Mouse (Mus musculus) midbrain, embryonic 11.5 days (tissue): ENCODE measurements at regions not wholly inside any gene's neighbourhood (a gene's known extent, or its start where the extent isn't known, plus 50 kb on each side); places are given as distances from the start of the nearest gene placed in this dataset.
"Not testable (repeated sequence)": the region's sequence is repeated elsewhere in the genome, so short reads cannot be mapped to it uniquely, and the experiment has no call there.

ENCODE experiments used
- ATAC-seq: fragments of 200-750 bp; cut with Nextera tagmentation; 2 replicates; pipeline ENCODE4 v1.8.0; 2017; ENCODE audit warnings: moderate TSS enrichment, moderate library complexity; ENCODE audit not compliant: low FRiP score
- DNase-seq: peaks from one replicate; pipeline ENCODE4 v3.0.0; 2015; ENCODE audit warnings: low spot score; ENCODE audit errors: missing footprints
- H3K27ac ChIP-seq: fragments of 300-500 bp; sonication (generic); 2 replicates; pipeline ENCODE4 v1.5.1; 2014; ENCODE audit warnings: low read depth, low read length
- H3K27me3 ChIP-seq: fragments of 300-500 bp; sonication (generic); 2 replicates; pipeline ENCODE4 v1.6.1; 2014; ENCODE audit warnings: mild to moderate bottlenecking, low read length, moderate library complexity, mixed read lengths; ENCODE audit not compliant: control insufficient read depth, insufficient read depth
- H3K36me3 ChIP-seq: fragments of 300-500 bp; sonication (generic); 2 replicates; pipeline ENCODE4 v1.6.1; 2014; ENCODE audit warnings: mild to moderate bottlenecking, low read length, moderate library complexity, mixed read lengths; ENCODE audit not compliant: control insufficient read depth, insufficient read depth
- H3K4me1 ChIP-seq: fragments of 300-500 bp; sonication (generic); 2 replicates; pipeline ENCODE4 v1.6.1; 2014; ENCODE audit warnings: low read length; ENCODE audit not compliant: control insufficient read depth, insufficient read depth
- H3K4me2 ChIP-seq: fragments of 300-500 bp; sonication (generic); 2 replicates; pipeline ENCODE4 v1.6.1; 2014; ENCODE audit warnings: mild to moderate bottlenecking, moderate library complexity
- H3K4me3 ChIP-seq: fragments of 300-500 bp; sonication (generic); 2 replicates; pipeline ENCODE4 v1.5.1; 2014; ENCODE audit warnings: low read depth, low read length
- H3K9ac ChIP-seq: fragments of 300-500 bp; sonication (generic); 2 replicates; pipeline ENCODE4 v1.6.1; 2014; ENCODE audit warnings: low read length
- H3K9me3 ChIP-seq: fragments of 300-500 bp; sonication (generic); 2 replicates; pipeline ENCODE4 v1.6.1; 2016; ENCODE audit warnings: low read length; ENCODE audit not compliant: control insufficient read depth
- WGBS: fragments of 180-500 bp; shearing (Covaris S2); extraction: QIAGEN DNeasy Blood & Tissue Kit; methylation state at CpG from one replicate; pipeline ENCODE4 v1.1.7; 2014; 5-methylcytosine and 5-hydroxymethylcytosine counted together

DNA sequence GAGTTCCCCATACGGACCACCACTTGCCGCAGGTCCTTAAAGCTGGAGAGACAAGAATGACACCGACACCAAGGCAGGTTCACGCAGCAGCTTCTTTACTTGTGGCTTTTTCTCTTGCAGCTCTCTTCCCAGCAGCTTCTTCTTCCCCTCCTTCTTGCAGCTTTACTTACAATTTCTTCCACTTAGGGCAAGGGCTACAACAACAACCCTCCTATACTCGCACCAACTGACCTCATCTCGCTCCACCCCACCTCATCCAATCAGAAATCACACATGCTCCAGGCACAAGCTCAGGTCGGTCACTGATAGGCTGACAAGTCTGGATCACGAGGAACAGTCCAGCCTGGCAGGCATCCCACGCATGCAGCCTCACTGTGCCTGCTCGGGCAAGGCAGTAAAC is 1402.4 kb upstream of the 1700008P02Rik start:
- Histone ChIP-seq H3K9ac (no peak overlapping the region), H3K9me3 (no peaks in the 10 kb centered on the region), H3K27me3 (no peaks in the 10 kb centered on the region), H3K4me3 (no peak overlapping the region), H3K4me1 (no peaks in the 10 kb centered on the region), H3K36me3 (no peaks in the 10 kb centered on the region), H3K4me2 (no peak overlapping the region), H3K27ac (no peak overlapping the region)
- WGBS: 91% methylated on average over 10 of the region's 10 CpGs
- DNase-seq (no peak), ATAC-seq (no peak)

DNA sequence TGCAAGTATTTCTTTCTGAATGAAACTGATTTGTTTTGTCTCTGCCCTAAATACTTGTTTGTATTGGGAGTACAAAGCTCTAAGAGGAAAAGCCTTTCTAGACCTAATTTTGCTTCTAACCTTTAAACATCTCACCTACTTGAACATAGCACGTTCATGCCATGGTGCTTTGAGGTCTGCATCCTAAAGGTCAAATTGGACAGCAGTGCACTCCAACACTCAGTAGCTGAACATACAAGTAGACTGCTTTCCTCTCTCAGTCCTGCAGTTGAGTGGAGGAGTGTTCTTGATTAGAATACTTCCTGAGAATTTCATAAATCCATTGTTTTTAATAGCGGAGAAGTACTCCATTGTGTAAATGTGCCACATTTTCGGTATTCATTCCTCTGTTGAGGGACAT is 1397.2 kb upstream of the 1700008P02Rik start:
- Histone ChIP-seq H3K9ac (no peak overlapping the region), H3K36me3 (no peaks in the 10 kb centered on the region), H3K4me3 (no peak overlapping the region), H3K27me3 (no peaks in the 10 kb centered on the region), H3K9me3 (no peaks in the 10 kb centered on the region), H3K4me1 (no peaks in the 10 kb centered on the region), H3K27ac (peak overlapping the region; percentile 36; the same call in 1 of the 2 replicates), H3K4me2 (no peak overlapping the region)
- DNase-seq: no peak
- 0 out of 2 replicates have a peak, but pooled peaks have one; percentile 23 for ATAC-seq
- 81% methylated on average over 3 of the region's 3 CpGs for WGBS

GRCm38 (mm10) chr3:8016945-8017344 is 1396.7 kb upstream of the 1700008P02Rik start:
- ATAC-seq: peak; percentile 96
- Histone ChIP-seq H3K4me1 (no peaks in the 10 kb centered on the region), H3K9ac (no peak overlapping the region), H3K4me3 (no peak overlapping the region), H3K36me3 (no peaks in the 10 kb centered on the region), H3K27ac (no peak overlapping the region), H3K27me3 (no peaks in the 10 kb centered on the region), H3K4me2 (no peak overlapping the region), H3K9me3 (no peaks in the 10 kb centered on the region)
- no peak for DNase-seq

GRCm38 (mm10) chr3:8009966-8010365 is 1389.7 kb upstream of the 1700008P02Rik start:
- no peaks in the 10 kb centered on the region for H3K27me3 ChIP-seq
- ATAC-seq (no peak), DNase-seq (no peak)
- H3K9ac ChIP-seq: no peak overlapping the region
- H3K4me1 ChIP-seq: no peaks in the 10 kb centered on the region
- H3K36me3 ChIP-seq: no peaks in the 10 kb centered on the region
- no peak overlapping the region for H3K4me2 ChIP-seq
- H3K9me3 ChIP-seq: no peaks in the 10 kb centered on the region
- H3K27ac ChIP-seq: no peak overlapping the region
- 87% methylated on average over 4 of the region's 4 CpGs for WGBS
- H3K4me3 ChIP-seq: no peak overlapping the region

- Histone ChIP-seq H3K9ac (no peak overlapping the region), H3K4me2 (no peak overlapping the region), H3K36me3 (no peaks in the 10 kb centered on the region), H3K9me3 (no peaks in the 10 kb centered on the region), H3K27me3 (no peaks in the 10 kb centered on the region), H3K4me1 (no peaks in the 10 kb centered on the region), H3K27ac (no peak overlapping the region), H3K4me3 (no peak overlapping the region)
- 80% methylated on average over 10 of the region's 10 CpGs for WGBS
- ATAC-seq (no peak), DNase-seq (no peak)
These were observed 1386.6 kb upstream of the 1700008P02Rik start for GRCm38 (mm10) chr3:8006708-8007395.

DNA sequence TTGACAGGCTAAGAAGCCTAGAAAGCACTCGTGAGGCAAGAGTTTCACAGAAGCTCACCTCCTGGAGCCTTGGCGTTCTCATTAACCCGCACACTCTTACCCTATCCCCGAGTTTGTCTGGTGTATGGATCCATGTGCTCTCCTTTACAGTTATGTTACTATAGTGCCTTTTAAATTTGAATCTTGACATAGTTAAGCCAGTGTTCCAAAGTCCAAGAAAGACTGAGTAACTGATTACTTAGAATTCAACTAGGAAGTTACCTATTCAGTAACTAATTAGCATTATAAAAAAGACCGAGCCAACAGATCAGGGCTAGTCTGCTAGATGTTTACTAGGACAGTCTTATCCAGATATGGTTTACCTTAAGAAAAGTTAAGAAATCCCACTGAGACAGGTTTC is 1386.0 kb upstream of the 1700008P02Rik start:
- Histone ChIP-seq H3K27me3 (no peaks in the 10 kb centered on the region), H3K9ac (no peak overlapping the region), H3K9me3 (no peaks in the 10 kb centered on the region), H3K36me3 (no peaks in the 10 kb centered on the region), H3K4me3 (no peak overlapping the region), H3K4me1 (no peaks in the 10 kb centered on the region), H3K27ac (no peak overlapping the region), H3K4me2 (no peak overlapping the region)
- 73% methylated on average over 5 of the region's 5 CpGs for WGBS
- no peak for ATAC-seq
- no peak for DNase-seq

DNA sequence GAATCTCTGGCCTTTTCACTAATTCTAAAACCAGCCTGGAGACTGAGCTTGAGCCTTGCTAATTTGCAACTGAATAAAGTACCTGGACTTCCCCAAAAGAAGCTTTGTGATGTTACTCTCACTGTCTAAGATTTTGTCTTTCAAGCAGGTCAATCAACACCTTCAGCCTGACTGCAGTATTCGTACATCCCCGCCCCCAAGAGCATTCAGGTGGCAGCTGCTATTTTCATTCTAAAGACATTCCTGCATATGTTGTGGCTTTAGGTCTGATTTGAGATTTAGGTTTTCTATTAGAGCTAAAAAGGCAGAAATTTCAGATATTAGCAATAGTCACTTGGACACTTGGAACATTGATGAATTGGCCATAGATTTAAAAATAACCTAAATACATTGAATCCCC is 1385.4 kb upstream of the 1700008P02Rik start:
- ATAC-seq, H3K4me3 ChIP-seq, H3K36me3 ChIP-seq, DNase-seq, H3K27me3 ChIP-seq, H3K4me2 ChIP-seq, H3K9me3 ChIP-seq, H3K9ac ChIP-seq, H3K4me1 ChIP-seq, H3K27ac ChIP-seq: not testable (repeated sequence)
- WGBS: 76% methylated on average over 2 of the region's 2 CpGs

DNA sequence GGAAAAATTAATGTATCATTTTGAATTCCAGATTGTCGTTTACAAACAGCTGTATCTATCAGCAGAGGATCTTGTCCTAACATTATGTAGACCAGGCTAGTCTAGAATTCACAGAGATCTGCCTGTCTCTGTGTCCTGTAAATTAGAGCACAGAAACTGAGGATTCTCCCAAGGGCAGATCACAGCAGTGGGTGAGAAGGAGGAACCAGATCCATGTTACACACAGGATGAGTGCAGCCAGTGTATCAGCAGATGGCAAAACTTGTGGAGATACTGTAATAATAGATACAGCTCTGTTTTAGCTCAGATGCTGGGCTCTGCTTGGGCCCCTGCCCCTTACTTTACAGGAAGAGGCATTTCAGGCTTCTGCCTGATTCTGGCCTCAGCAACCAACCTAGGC is 1384.0 kb upstream of the 1700008P02Rik start:
- H3K4me1 ChIP-seq: no peaks in the 10 kb centered on the region
- H3K4me2 ChIP-seq: no peak overlapping the region
- DNase-seq: no peak
- H3K27ac ChIP-seq: no peak overlapping the region
- no peaks in the 10 kb centered on the region for H3K27me3 ChIP-seq
- no peak overlapping the region for H3K9ac ChIP-seq
- ATAC-seq: no peak
- H3K9me3 ChIP-seq: no peaks in the 10 kb centered on the region
- 96% methylated on average over 1 of the region's 1 CpGs for WGBS
- no peak overlapping the region for H3K4me3 ChIP-seq
- no peaks in the 10 kb centered on the region for H3K36me3 ChIP-seq

- H3K9me3 ChIP-seq: no peaks in the 10 kb centered on the region
- H3K27me3 ChIP-seq: no peaks in the 10 kb centered on the region
- H3K9ac ChIP-seq: no peak overlapping the region
- H3K27ac ChIP-seq: no peak overlapping the region
- ATAC-seq (no peak), DNase-seq (no peak)
- H3K4me1 ChIP-seq: no peaks in the 10 kb centered on the region
- WGBS: 91% methylated on average over 4 of the region's 4 CpGs
- H3K4me3 ChIP-seq: no peak overlapping the region
- H3K4me2 ChIP-seq: no peak overlapping the region
- H3K36me3 ChIP-seq: no peaks in the 10 kb centered on the region
These were observed 1380.8 kb upstream of the 1700008P02Rik start for GRCm38 (mm10) chr3:8001027-8001426.
